9 mouse cellular contexts compared by ENCODE assay signal in the genomic region with DNA sequence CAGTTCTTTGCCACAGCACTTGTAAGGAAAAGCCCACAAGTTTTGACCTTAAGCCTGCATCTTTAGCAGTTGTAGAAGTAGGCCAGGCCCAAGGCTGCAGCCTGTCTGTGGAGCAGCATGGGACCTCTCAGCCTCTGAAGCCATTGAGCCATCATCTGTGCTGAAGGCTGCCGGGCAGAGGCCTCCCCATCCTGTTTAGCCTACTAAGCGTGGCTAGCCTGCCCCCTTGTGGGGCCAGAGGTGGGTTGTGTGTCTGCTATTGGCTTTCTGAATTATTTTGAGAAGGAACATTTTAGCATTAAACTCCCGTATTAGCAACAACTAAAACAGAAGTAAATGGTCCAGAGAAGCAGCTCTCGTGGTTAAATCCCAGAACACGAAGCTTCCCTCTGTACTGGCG. TPM values are rescaled to one million over a fixed set of nuclear protein-coding genes. Genes with fewer than 3 reads are reported as not detected.
DNase-seq lines count a peak whose midpoint lies in the region; ATAC-seq and TF ChIP-seq lines count a peak whose summit lies in the region.
"Had no signal": no experiment of that assay in that cellular context is flagged by ENCODE, and none has a peak within 500 bp of the region (broad histone marks: within the 10 kb centered on the region; RNA-seq: fewer than 3 reads in every experiment).

No protein-coding gene starts in this region.

- no peak for TF ChIP-seq RAD21 in MEL (IDR thresholded peaks at IDR 0.05; ENCODE audit: low read depth, low read length)

- WGBS in forebrain, postnatal 0 days = 58% methylated on average over 6 of the region's 6 CpGs
- WGBS in forebrain, embryonic 13.5 days = 66% methylated on average over 6 of the region's 6 CpGs
- WGBS in cerebellum, adult 2 months = 41% methylated on average over 6 of the region's 6 CpGs
- WGBS in heart, embryonic 10.5 days = 67% methylated on average over 6 of the region's 6 CpGs

- H3K4me3 ChIP-seq in forebrain, postnatal 0 days (ENCODE audit: low read depth, low read length) = no peak overlapping the region
- no peak overlapping the region for H3K4me3 ChIP-seq in forebrain, embryonic 13.5 days
- no peak overlapping the region for H3K4me3 ChIP-seq in MEL (ENCODE audit: control insufficient read depth in 1 of 2, insufficient read depth in 1 of 2, low read depth in 2 of 2, low read length in 2 of 2)
- H3K4me3 ChIP-seq in cerebellum, adult 2 months (replicated peaks; ENCODE audit: insufficient read depth, low read depth, low read length) = no peak overlapping the region
- H3K4me3 ChIP-seq in heart, embryonic 10.5 days = no peak overlapping the region
- H3K4me3 ChIP-seq: hindbrain, embryonic 15.5 days had no signal

- peak; percentile 66 for TF ChIP-seq CTCF in forebrain, postnatal 0 days (IDR thresholded peaks at IDR 0.05; ENCODE audit: low read depth)
- peak in 1 of 3 experiments; percentile 54; a peak in 2 of 6 replicates for TF ChIP-seq CTCF in MEL (IDR thresholded peaks at IDR 0.05 in 2 of 3, conservative IDR thresholded peaks at IDR 0.05 in 1 of 3; ENCODE audit: control insufficient read depth in 1 of 3, insufficient read depth in 1 of 3, low read depth in 2 of 3, low read length in 3 of 3, poor library complexity in 1 of 3, severe bottlenecking in 1 of 3)
- TF ChIP-seq CTCF in cerebellum, adult 2 months (IDR thresholded peaks at IDR 0.05; ENCODE audit: borderline replicate concordance, insufficient read depth, low read depth, low read length) = peak; percentile 76

- H3K27me3 ChIP-seq in forebrain, postnatal 0 days (ENCODE audit: insufficient read depth, low read length) = no peaks in the 10 kb centered on the region
- H3K27me3 ChIP-seq in forebrain, embryonic 13.5 days = no peaks in the 10 kb centered on the region
- no peaks in the 10 kb centered on the region for H3K27me3 ChIP-seq in MEL (ENCODE audit: control insufficient read depth in 1 of 2, insufficient read depth in 2 of 2, low read length in 2 of 2)
- H3K27me3 ChIP-seq in cerebellum, adult 2 months (ENCODE audit: control insufficient read depth, insufficient read depth, low read length) = no peaks in the 10 kb centered on the region
- no peaks in the 10 kb centered on the region for H3K27me3 ChIP-seq in heart, embryonic 10.5 days (ENCODE audit: insufficient read depth, poor library complexity, severe bottlenecking)
- H3K27me3 ChIP-seq: hindbrain, embryonic 15.5 days had no signal

- H3K9me3 ChIP-seq in forebrain, postnatal 0 days (ENCODE audit: low read length) = no peaks in the 10 kb centered on the region
- 0 out of 2 replicates have a peak, but pooled peaks cover 3% of the 10 kb centered on the region for H3K9me3 ChIP-seq in forebrain, embryonic 13.5 days (replicated peaks)
- no peaks in the 10 kb centered on the region for H3K9me3 ChIP-seq in MEL (replicated peaks; ENCODE audit: insufficient read depth, low read length)
- no peaks in the 10 kb centered on the region for H3K9me3 ChIP-seq in heart, embryonic 10.5 days
- H3K9me3 ChIP-seq: hindbrain, embryonic 15.5 days had no signal

- DNase-seq in forebrain, postnatal 0 days = peak; percentile 56
- DNase-seq in MEL (ENCODE audit: low read depth, low spot score) = peak; percentile 79
- DNase-seq in cerebellum, adult 2 months = peak; percentile 71 to 72
- DNase-seq in heart, embryonic 10.5 days (ENCODE audit: low spot score) = no peak
- peak; percentile 51 to 59 for DNase-seq in left cerebral cortex, adult 18-20 months (ENCODE audit: low spot score in 2 of 2)
- peak; percentile 70 to 85 for DNase-seq in spleen, postnatal 4 days (ENCODE audit: low spot score in 2 of 2)

- peak; percentile 40; the same call in 1 of the 2 replicates for ATAC-seq in forebrain, postnatal 0 days
- ATAC-seq in forebrain, embryonic 13.5 days = no peak
- peak; percentile 46; the same call in 1 of the 2 replicates for ATAC-seq in megakaryocyte-erythroid progenitor cell, adult 5-6 weeks (replicated peaks; ENCODE audit: low FRiP score, low TSS enrichment, poor library complexity, severe bottlenecking)

- no peak for TF ChIP-seq POLR2A in MEL (IDR thresholded peaks at IDR 0.05; ENCODE audit: control insufficient read depth in 1 of 2, insufficient read depth in 1 of 2, low read depth in 1 of 2, low read length in 2 of 2, poor library complexity in 1 of 2)
- no peak for TF ChIP-seq POLR2A in cerebellum, adult 2 months (IDR thresholded peaks at IDR 0.05; ENCODE audit: borderline replicate concordance, insufficient read depth, low read length)

- no peak overlapping the region for H3K27ac ChIP-seq in forebrain, postnatal 0 days (ENCODE audit: low read depth, low read length)
- H3K27ac ChIP-seq in forebrain, embryonic 13.5 days = no peak overlapping the region
- no peak overlapping the region for H3K27ac ChIP-seq in MEL (ENCODE audit: control insufficient read depth, low read depth, low read length)
- H3K27ac ChIP-seq in cerebellum, adult 2 months (ENCODE audit: insufficient read depth, low read length) = no peak overlapping the region
- peak overlapping the region; percentile 29; the same call in 1 of the 2 replicates for H3K27ac ChIP-seq in heart, embryonic 10.5 days
- H3K27ac ChIP-seq: hindbrain, embryonic 15.5 days had no signal

- H3K4me2 ChIP-seq in forebrain, postnatal 0 days (ENCODE audit: low read depth) = no peak overlapping the region
- no peak overlapping the region for H3K4me2 ChIP-seq in forebrain, embryonic 13.5 days
- H3K4me2 ChIP-seq: hindbrain, embryonic 15.5 days had no signal

- H3K4me1 ChIP-seq in forebrain, postnatal 0 days (ENCODE audit: insufficient read depth) = peaks cover 11% of the 10 kb centered on the region
- H3K4me1 ChIP-seq in forebrain, embryonic 13.5 days = peaks cover 43% of the 10 kb centered on the region
- H3K4me1 ChIP-seq in MEL (ENCODE audit: control insufficient read depth in 1 of 2, insufficient read depth in 2 of 2, low read length in 2 of 2) = peaks cover 25 to 45% of the 10 kb centered on the region in 2 experiments
- peaks cover 34% of the 10 kb centered on the region for H3K4me1 ChIP-seq in cerebellum, adult 2 months (ENCODE audit: control insufficient read depth, insufficient read depth, low read length)
- peaks cover 62% of the 10 kb centered on the region for H3K4me1 ChIP-seq in heart, embryonic 10.5 days

- TF ChIP-seq EP300 in MEL (IDR thresholded peaks at IDR 0.05; ENCODE audit: low read depth in 1 of 2, low read length in 2 of 2) = no peak

- no peak overlapping the region for H3K9ac ChIP-seq in forebrain, postnatal 0 days
- no peak overlapping the region for H3K9ac ChIP-seq in forebrain, embryonic 13.5 days
- H3K9ac ChIP-seq in MEL (ENCODE audit: control insufficient read depth, low read depth, low read length, poor library complexity, severe bottlenecking) = no peak overlapping the region
- H3K9ac ChIP-seq: hindbrain, embryonic 15.5 days had no signal

- peaks cover 88% of the 10 kb centered on the region for H3K79me2 ChIP-seq in MEL (ENCODE audit: control insufficient read depth, insufficient read depth, low read length, poor library complexity)

- H3K36me3 ChIP-seq in forebrain, postnatal 0 days (ENCODE audit: insufficient read depth) = no peaks in the 10 kb centered on the region
- H3K36me3 ChIP-seq in forebrain, embryonic 13.5 days (ENCODE audit: poor library complexity, severe bottlenecking) = peaks cover 20% of the 10 kb centered on the region
- peaks cover 2 to 36% of the 10 kb centered on the region in 2 experiments for H3K36me3 ChIP-seq in MEL (ENCODE audit: control insufficient read depth in 1 of 2, insufficient read depth in 2 of 2, low read length in 2 of 2)
- H3K36me3 ChIP-seq in heart, embryonic 10.5 days = peaks cover 34% of the 10 kb centered on the region
- H3K36me3 ChIP-seq: hindbrain, embryonic 15.5 days had no signal

RNA-seq across cellular contexts. Expression of gene Mta1, which starts 4.4 kb away (rescaled TPM):
- 49.2 and 59.3 TPM in 2 replicates for total RNA-seq in forebrain, postnatal 0 days (2014; rRNA removed)
- polyA plus RNA-seq in forebrain, postnatal 0 days (2015; fragmentation: Nextera tagmentation; extraction: Ambion mirVana) = 13.6 and 13.8 TPM in 2 replicates
- 19.5 and 20.2 TPM in 2 replicates for polyA plus RNA-seq in forebrain, embryonic 13.5 days (2015; fragmentation: Nextera tagmentation; extraction: Ambion mirVana)
- total RNA-seq in MEL (2012; rRNA removed) = 99.5 and 102 TPM in 2 replicates
- polyA plus RNA-seq in MEL (2012; ENCODE audit: insufficient read depth in 1 of 2, insufficient read length in 2 of 2, low read depth in 1 of 2, low replicate concordance in 2 of 2, missing spikeins in 1 of 2) = 100 to 1,000 TPM in 1 of 2 experiments, 10 to 100 TPM in 1; 69.0 to 410 TPM
- polyA plus RNA-seq in cerebellum, adult 2 months (2012; rRNA removed) = 60.4 and 61.4 TPM in 2 replicates
- 12.0 and 17.5 TPM in 2 replicates for polyA plus RNA-seq in heart, embryonic 10.5 days (2016; fragmentation: Nextera tagmentation; extraction: Ambion mirVana)
- total RNA-seq in left cerebral cortex, adult 18-20 months (2021) = 10 to 100 TPM; 71.5 to 71.9 TPM
- 131 and 142 TPM in 2 replicates for total RNA-seq in megakaryocyte-erythroid progenitor cell, adult 5-6 weeks (2014; fragmentation: Nextera tagmentation)
- total RNA-seq in megakaryocyte-erythroid progenitor cell, adult 5-6 weeks (2017) = 30.7 and 54.1 TPM in 2 replicates

RNA-seq across cellular contexts. Expression of gene Tex22, which starts 28.2 kb away (rescaled TPM):
- 0.54 and 1.7 TPM in 2 replicates for total RNA-seq in forebrain, postnatal 0 days (2014; rRNA removed)
- polyA plus RNA-seq in forebrain, postnatal 0 days (2015; fragmentation: Nextera tagmentation; extraction: Ambion mirVana) = not detected in 2 replicates
- not detected in 2 replicates for polyA plus RNA-seq in forebrain, embryonic 13.5 days (2015; fragmentation: Nextera tagmentation; extraction: Ambion mirVana)
- total RNA-seq in MEL (2012; rRNA removed) = 0.59 and 0.65 TPM in 2 replicates
- under 1 TPM in 1 of 2 experiments, not detected in 1; 0.43 TPM for polyA plus RNA-seq in MEL (2012; ENCODE audit: insufficient read depth in 1 of 2, insufficient read length in 2 of 2, low read depth in 1 of 2, low replicate concordance in 2 of 2, missing spikeins in 1 of 2)
- 0.25 and 0.30 TPM in 2 replicates for polyA plus RNA-seq in cerebellum, adult 2 months (2012; rRNA removed)
- not detected in 2 replicates for polyA plus RNA-seq in heart, embryonic 10.5 days (2016; fragmentation: Nextera tagmentation; extraction: Ambion mirVana)
- under 1 TPM; 0.44 to 0.73 TPM for total RNA-seq in left cerebral cortex, adult 18-20 months (2021)
- 2.6 TPM in 1 of 2 replicates, not detected in the other for total RNA-seq in megakaryocyte-erythroid progenitor cell, adult 5-6 weeks (2014; fragmentation: Nextera tagmentation)
- not detected in 2 replicates for total RNA-seq in megakaryocyte-erythroid progenitor cell, adult 5-6 weeks (2017)
- polyA plus RNA-seq: hindbrain, embryonic 15.5 days had no signal

RNA-seq across cellular contexts. Expression of gene Crip2, which starts 37.6 kb away (rescaled TPM):
- total RNA-seq in forebrain, postnatal 0 days (2014; rRNA removed) = 191 and 198 TPM in 2 replicates
- polyA plus RNA-seq in forebrain, postnatal 0 days (2015; fragmentation: Nextera tagmentation; extraction: Ambion mirVana) = 533 and 584 TPM in 2 replicates
- 314 and 328 TPM in 2 replicates for polyA plus RNA-seq in forebrain, embryonic 13.5 days (2015; fragmentation: Nextera tagmentation; extraction: Ambion mirVana)
- total RNA-seq in MEL (2012; rRNA removed) = 65.2 and 67.8 TPM in 2 replicates
- polyA plus RNA-seq in MEL (2012; ENCODE audit: insufficient read depth in 1 of 2, insufficient read length in 2 of 2, low read depth in 1 of 2, low replicate concordance in 2 of 2, missing spikeins in 1 of 2) = 100 to 1,000 TPM in 1 of 2 experiments, not detected in 1; 261 TPM
- 66.2 and 67.0 TPM in 2 replicates for polyA plus RNA-seq in cerebellum, adult 2 months (2012; rRNA removed)
- 956 and 1,505 TPM in 2 replicates for polyA plus RNA-seq in heart, embryonic 10.5 days (2016; fragmentation: Nextera tagmentation; extraction: Ambion mirVana)
- 100 to 1,000 TPM; 142 to 162 TPM for total RNA-seq in left cerebral cortex, adult 18-20 months (2021)
- 26.1 and 45.9 TPM in 2 replicates for total RNA-seq in megakaryocyte-erythroid progenitor cell, adult 5-6 weeks (2014; fragmentation: Nextera tagmentation)
- total RNA-seq in megakaryocyte-erythroid progenitor cell, adult 5-6 weeks (2017) = 11.6 and 18.2 TPM in 2 replicates

RNA-seq across cellular contexts. Expression of gene Crip1, which starts 43.7 kb away (rescaled TPM):
- 8.3 and 16.1 TPM in 2 replicates for total RNA-seq in forebrain, postnatal 0 days (2014; rRNA removed)
- polyA plus RNA-seq in forebrain, postnatal 0 days (2015; fragmentation: Nextera tagmentation; extraction: Ambion mirVana) = 28.9 and 47.1 TPM in 2 replicates
- polyA plus RNA-seq in forebrain, embryonic 13.5 days (2015; fragmentation: Nextera tagmentation; extraction: Ambion mirVana) = 35.9 and 40.0 TPM in 2 replicates
- 419 and 438 TPM in 2 replicates for total RNA-seq in MEL (2012; rRNA removed)
- polyA plus RNA-seq in MEL (2012; ENCODE audit: insufficient read depth in 1 of 2, insufficient read length in 2 of 2, low read depth in 1 of 2, low replicate concordance in 2 of 2, missing spikeins in 1 of 2) = 100 to 1,000 TPM in 1 of 2 experiments, not detected in 1; 282 TPM
- polyA plus RNA-seq in cerebellum, adult 2 months (2012; rRNA removed) = 44.5 and 55.5 TPM in 2 replicates
- 511 and 613 TPM in 2 replicates for polyA plus RNA-seq in heart, embryonic 10.5 days (2016; fragmentation: Nextera tagmentation; extraction: Ambion mirVana)
- 10 to 100 TPM; 14.3 to 15.9 TPM for total RNA-seq in left cerebral cortex, adult 18-20 months (2021)
- total RNA-seq in megakaryocyte-erythroid progenitor cell, adult 5-6 weeks (2014; fragmentation: Nextera tagmentation) = 248 and 286 TPM in 2 replicates
- total RNA-seq in megakaryocyte-erythroid progenitor cell, adult 5-6 weeks (2017) = 191 and 258 TPM in 2 replicates

RNA-seq across cellular contexts. Expression of gene Tedc1, which starts 53.8 kb away (rescaled TPM):
- 7.8 and 8.6 TPM in 2 replicates for total RNA-seq in forebrain, postnatal 0 days (2014; rRNA removed)
- 7.6 and 10.0 TPM in 2 replicates for polyA plus RNA-seq in forebrain, postnatal 0 days (2015; fragmentation: Nextera tagmentation; extraction: Ambion mirVana)
- 32.2 and 41.2 TPM in 2 replicates for polyA plus RNA-seq in forebrain, embryonic 13.5 days (2015; fragmentation: Nextera tagmentation; extraction: Ambion mirVana)
- total RNA-seq in MEL (2012; rRNA removed) = 40.6 and 50.7 TPM in 2 replicates
- 10 to 100 TPM in 1 of 2 experiments, not detected in 1; 74.7 TPM for polyA plus RNA-seq in MEL (2012; ENCODE audit: insufficient read depth in 1 of 2, insufficient read length in 2 of 2, low read depth in 1 of 2, low replicate concordance in 2 of 2, missing spikeins in 1 of 2)
- 1.1 and 1.6 TPM in 2 replicates for polyA plus RNA-seq in cerebellum, adult 2 months (2012; rRNA removed)
- polyA plus RNA-seq in heart, embryonic 10.5 days (2016; fragmentation: Nextera tagmentation; extraction: Ambion mirVana) = 32.7 and 33.5 TPM in 2 replicates
- 1 to 10 TPM in 1 of 2 experiments, under 1 TPM in 1; 1.00 to 1.4 TPM for total RNA-seq in left cerebral cortex, adult 18-20 months (2021)
- total RNA-seq in megakaryocyte-erythroid progenitor cell, adult 5-6 weeks (2014; fragmentation: Nextera tagmentation) = 13.5 and 29.1 TPM in 2 replicates
- total RNA-seq in megakaryocyte-erythroid progenitor cell, adult 5-6 weeks (2017) = 10.7 and 15.7 TPM in 2 replicates
